Mouse (Mus musculus) kidney, embryonic 15.5 days (tissue): ENCODE data around the gene Prickle1. TPM values are rescaled to one million over a fixed set of nuclear protein-coding genes. Genes with fewer than 3 reads are reported as not detected.

Source experiments
- ATAC-seq: fragments of 200-750 bp; cut with Nextera tagmentation; replicated peaks from 2 replicates; pipeline ENCODE4 v1.8.0; 2017; ENCODE audit warnings: moderate TSS enrichment; ENCODE audit not compliant: low FRiP score
- H3K27ac ChIP-seq: fragments of 300-500 bp; sonication (generic); 2 replicates; pipeline ENCODE4 v1.5.1; 2015; ENCODE audit warnings: mild to moderate bottlenecking, inconsistent platforms
- H3K27me3 ChIP-seq: fragments of 300-500 bp; sonication (generic); 2 replicates; pipeline ENCODE4 v1.6.1; 2015; ENCODE audit warnings: inconsistent platforms
- H3K36me3 ChIP-seq: fragments of 300-500 bp; sonication (generic); 2 replicates; pipeline ENCODE4 v1.6.1; 2015; ENCODE audit warnings: inconsistent platforms
- H3K4me1 ChIP-seq: fragments of 300-500 bp; sonication (generic); 2 replicates; pipeline ENCODE4 v1.6.1; 2015; ENCODE audit warnings: inconsistent platforms
- H3K4me2 ChIP-seq: fragments of 300-500 bp; sonication (generic); 2 replicates; pipeline ENCODE4 v1.6.1; 2015; ENCODE audit warnings: moderate library complexity, mild to moderate bottlenecking, inconsistent platforms
- H3K4me3 ChIP-seq: fragments of 300-500 bp; sonication (generic); replicated peaks from 2 replicates; pipeline ENCODE4 v1.5.1; 2015; ENCODE audit warnings: mild to moderate bottlenecking, inconsistent platforms
- H3K9ac ChIP-seq: fragments of 300-500 bp; sonication (generic); 2 replicates; pipeline ENCODE4 v1.6.1; 2015; ENCODE audit warnings: mild to moderate bottlenecking, inconsistent platforms
- H3K9me3 ChIP-seq: fragments of 300-500 bp; sonication (generic); replicated peaks from 2 replicates; pipeline ENCODE4 v1.6.1; 2016; ENCODE audit warnings: inconsistent platforms
- WGBS: fragments of 180-500 bp; shearing (Covaris S2); methylation state at CpG from one replicate; pipeline ENCODE4 v1.1.7; 2015; ENCODE audit warnings: mixed read lengths; 5-methylcytosine and 5-hydroxymethylcytosine counted together
- polyA plus RNA-seq: library from polyadenylated mRNA; unstranded; fragments of >200 nt; fragmentation: Nextera tagmentation; extraction: Ambion mirVana; gene quantifications from 2 replicates; pipeline ENCODE4 v1.2.1, GENCODE M21; 2015

The Prickle1 gene
- polyA plus RNA-seq, 1 experiment from 2014 or later: 27.0 TPM

GRCm38 (mm10) chr15:93456005-93456404 lies 139.7 kb downstream of the Prickle1 start:
- H3K36me3 ChIP-seq: peaks cover 41% of the 10 kb centered on the region
- no peaks in the 10 kb centered on the region for H3K9me3 ChIP-seq

GRCm38 (mm10) chr15:93453296-93453695 lies 142.4 kb downstream of the Prickle1 start:
- peaks cover 43% of the 10 kb centered on the region for H3K36me3 ChIP-seq
- H3K4me3 ChIP-seq: no peak overlapping the region
- WGBS: 58% methylated on average over 1 of the region's 1 CpGs
- no peak overlapping the region for H3K4me2 ChIP-seq
- H3K9ac ChIP-seq: no peak overlapping the region
- no peak for ATAC-seq
- no peaks in the 10 kb centered on the region for H3K27me3 ChIP-seq
- H3K9me3 ChIP-seq: no peaks in the 10 kb centered on the region
- H3K4me1 ChIP-seq: peaks cover 5% of the 10 kb centered on the region; the same call in 1 of the 2 replicates
- H3K27ac ChIP-seq: no peak overlapping the region

More at GRCm38 (mm10) chr15:93456005-93456404, 139.7 kb downstream of the Prickle1 start:
- no peak for ATAC-seq
- no peak overlapping the region for H3K9ac ChIP-seq
- H3K4me3 ChIP-seq: no peak overlapping the region
- no peaks in the 10 kb centered on the region for H3K4me1 ChIP-seq
- H3K27me3 ChIP-seq: no peaks in the 10 kb centered on the region
- no peak overlapping the region for H3K4me2 ChIP-seq
- no peak overlapping the region for H3K27ac ChIP-seq

Other genes starting within 250 kb of the Prickle1 start
- gene Zcrb1, start 197.6 kb downstream of the Prickle1 start, polyA plus RNA-seq: 126 and 132 TPM in 2 replicates
- 56.7 and 58.1 TPM in 2 replicates for gene Pphln1, start 197.5 kb downstream of the Prickle1 start, polyA plus RNA-seq